8 mouse cellular contexts compared by ENCODE assay signal in genomic region chr17:73803521-73804184, GRCm38 (mm10). TPM values are rescaled to one million over a fixed set of nuclear protein-coding genes. Genes with fewer than 3 reads are reported as not detected.
DNase-seq lines count a peak whose midpoint lies in the region; ATAC-seq and TF ChIP-seq lines count a peak whose summit lies in the region.

Ehd3 (plus strand) TSS chr17:73804134.

- 0 out of 2 replicates have a peak, but pooled peaks cover 4% of the 10 kb centered on the region for H3K27me3 ChIP-seq in heart, postnatal 0 days (ENCODE audit: control insufficient read depth, insufficient read depth, low read length)
- no peaks in the 10 kb centered on the region; the same call in 1 of the 2 replicates for H3K27me3 ChIP-seq in liver, embryonic 11.5 days (replicated peaks; ENCODE audit: control insufficient read depth, insufficient read depth, low read length)

- ATAC-seq in heart, postnatal 0 days (ENCODE audit: insufficient read depth, low read depth), result no peak
- no peak for ATAC-seq in liver, embryonic 11.5 days (replicated peaks; ENCODE audit: low FRiP score)

- peak within 1 kb of the TSS; percentile 58 for H3K9ac ChIP-seq in heart, postnatal 0 days (replicated peaks; ENCODE audit: low read depth, low read length)
- H3K9ac ChIP-seq in liver, embryonic 11.5 days (ENCODE audit: low read depth, low read length), result peak within 1 kb of the TSS; percentile 51

- TF ChIP-seq CTCF in layer of hippocampus, adult 2 months (conservative IDR thresholded peaks at IDR 0.05), result 0 out of 2 replicates have a peak, but pooled peaks have one; percentile 22
- TF ChIP-seq CTCF in heart, postnatal 0 days (IDR thresholded peaks at IDR 0.05; ENCODE audit: low read depth), result no peak

- no peaks in the 10 kb centered on the region; the same call in 1 of the 2 replicates for H3K4me1 ChIP-seq in heart, postnatal 0 days (ENCODE audit: control insufficient read depth, insufficient read depth)
- H3K4me1 ChIP-seq in liver, embryonic 11.5 days (replicated peaks; ENCODE audit: control insufficient read depth, insufficient read depth, low read length), result peaks cover 1% of the 10 kb centered on the region; the same call in 1 of the 2 replicates

- WGBS in heart, postnatal 0 days, result 81% methylated on average over 5 of the region's 5 CpGs
- 82% methylated on average over 5 of the region's 5 CpGs for WGBS in liver, embryonic 11.5 days

- no peaks in the 10 kb centered on the region for H3K36me3 ChIP-seq in heart, postnatal 0 days (replicated peaks; ENCODE audit: control insufficient read depth, insufficient read depth, low read length)
- no peaks in the 10 kb centered on the region for H3K36me3 ChIP-seq in liver, embryonic 11.5 days (ENCODE audit: control insufficient read depth, insufficient read depth, low read length)

- no peak for DNase-seq in layer of hippocampus, adult 2 months (ENCODE audit: low spot score in 2 of 2)
- no peak for DNase-seq in layer of hippocampus, adult 11-12 months (ENCODE audit: low spot score)
- no peak for DNase-seq in adrenal gland, postnatal 25 days
- DNase-seq in heart, postnatal 0 days (ENCODE audit: low spot score), result no peak
- DNase-seq in liver, embryonic 11.5 days (ENCODE audit: low spot score), result no peak
- DNase-seq in right cerebral cortex, adult 18-20 months, result no peak
- DNase-seq in MN1 (ENCODE audit: low spot score), result no peak
- no peak for DNase-seq in kidney, postnatal 25 days

- peak within 1 kb of the TSS; percentile 94 for H3K27ac ChIP-seq in layer of hippocampus, adult 2 months
- H3K27ac ChIP-seq in heart, postnatal 0 days (ENCODE audit: low read depth), result no peak within 1 kb of the TSS
- H3K27ac ChIP-seq in liver, embryonic 11.5 days (ENCODE audit: low read depth, low read length), result no peak within 1 kb of the TSS

- peak within 1 kb of the TSS; percentile 81 for H3K4me3 ChIP-seq in layer of hippocampus, adult 2 months
- peak within 1 kb of the TSS; percentile 65 for H3K4me3 ChIP-seq in heart, postnatal 0 days (ENCODE audit: low read depth, low read length)
- H3K4me3 ChIP-seq in liver, embryonic 11.5 days (ENCODE audit: low read depth, low read length), result peak within 1 kb of the TSS; percentile 54

- no peaks in the 10 kb centered on the region for H3K9me3 ChIP-seq in heart, postnatal 0 days (replicated peaks; ENCODE audit: control insufficient read depth, low read length)
- H3K9me3 ChIP-seq in liver, embryonic 11.5 days (ENCODE audit: control insufficient read depth, low read length), result no peaks in the 10 kb centered on the region

- H3K4me2 ChIP-seq in heart, postnatal 0 days (ENCODE audit: low read depth, low read length), result peak within 1 kb of the TSS; percentile 84
- peak within 1 kb of the TSS; percentile 66 for H3K4me2 ChIP-seq in liver, embryonic 11.5 days

- no peak for TF ChIP-seq EP300 in heart, postnatal 0 days (IDR thresholded peaks at IDR 0.05; ENCODE audit: low read depth)

RNA-seq across cellular contexts. Expression of gene Ehd3, which starts in this region (rescaled TPM):
- total RNA-seq in layer of hippocampus, adult 2 months (2021), result 100 to 1,000 TPM; 147 to 150 TPM
- 65.6 and 72.0 TPM in 2 replicates for total RNA-seq in adrenal gland, postnatal 25 days (2021)
- 4.2 and 6.7 TPM in 2 replicates for total RNA-seq in heart, postnatal 0 days (2014; rRNA removed; ENCODE audit: low replicate concordance)
- 1.7 and 1.8 TPM in 2 replicates for polyA plus RNA-seq in heart, postnatal 0 days (2015; fragmentation: Nextera tagmentation; extraction: Ambion mirVana)
- 42.2 and 44.4 TPM in 2 replicates for polyA plus RNA-seq in liver, embryonic 11.5 days (2014; fragmentation: Nextera tagmentation; extraction: Ambion mirVana)

Comparison
In these comparisons a context has a peak if more than half of its experiments do, and no peak if none do; other contexts are left out.
1. RNA of gene Ehd3 (polyA plus RNA-seq): 42.2 to 44.4 TPM in liver, embryonic 11.5 days; 1.7 to 1.8 TPM in heart, postnatal 0 days; every median in the first group is over 10 times any median in the second.
2. Peak in every context shown above with its lines, with median percentiles within 50 percentile points of each other: H3K4me3 ChIP-seq.